Mouse (Mus musculus): Measurements from ENCODE around the gene Rad54l. TPM values are rescaled to one million over a fixed set of nuclear protein-coding genes. Genes with fewer than 3 reads are reported as not detected.

Rad54l gene
- polyA plus RNA-seq, 2 experiments = 15.6 to 24.4 TPM

DNA sequence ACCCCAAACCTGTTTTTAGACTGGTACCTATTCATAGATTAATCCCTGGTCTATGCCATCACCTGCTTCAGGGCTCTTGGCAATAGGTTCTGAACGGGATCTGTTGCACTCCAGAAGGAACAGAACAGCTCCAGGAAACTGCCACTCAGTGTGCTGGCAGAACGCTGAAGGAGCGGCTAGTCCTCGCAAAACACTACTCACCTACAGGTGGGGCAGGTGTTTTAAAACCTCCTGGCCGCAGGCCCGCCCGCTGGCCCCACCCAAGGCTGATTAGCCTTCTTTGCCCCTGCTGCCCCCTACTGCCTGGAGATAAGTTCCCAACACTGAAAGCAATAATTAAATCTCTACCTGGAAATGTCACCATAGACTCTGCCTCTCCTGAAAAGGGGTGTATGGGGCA, 43.9 kb upstream of the Rad54l start, which contains the start of gene Tspan1:
Gene Tspan1 (minus strand): TSS at position 198 of the 400 bp plus-strand sequence.
- ATAC-seq (ENCODE audit: insufficient read depth) = no peak
- no peak for DNase-seq (ENCODE audit: low read depth in 3 of 3, low spot score in 3 of 3)
- Histone ChIP-seq H3K4me1 (replicated peaks; ENCODE audit: control insufficient read depth in 2 of 2, insufficient read depth in 2 of 2, low read length in 1 of 2) (0 out of 4 replicates have a peak, but pooled peaks cover 0 to under 1% of the 10 kb centered on the region in 2 experiments), H3K4me2 (ENCODE audit: low read depth) (no peak within 1 kb of the TSS), H3K36me3 (replicated peaks; ENCODE audit: control insufficient read depth, insufficient read depth, low read depth) (no peaks in the 10 kb centered on the region), H3K9me3 (ENCODE audit: control insufficient read depth, low read length) (no peaks in the 10 kb centered on the region), H3K4me3 (ENCODE audit: insufficient read depth in 1 of 2, low read depth in 2 of 2, low read length in 2 of 2) (no peak within 1 kb of the TSS), H3K27ac (no peak within 1 kb of the TSS), H3K9ac (replicated peaks) (no peak within 1 kb of the TSS), H3K27me3 (ENCODE audit: control insufficient read depth, insufficient read depth, low read length) (no peaks in the 10 kb centered on the region)
- TF ChIP-seq EP300 (IDR thresholded peaks at IDR 0.05; ENCODE audit: low read depth) (no peak), CTCF (IDR thresholded peaks at IDR 0.05; ENCODE audit: low read depth) (peak; percentile 42)
- 22% methylated on average over 7 of the region's 7 CpGs for WGBS (ENCODE audit: insufficient replicate concordance)

DNA sequence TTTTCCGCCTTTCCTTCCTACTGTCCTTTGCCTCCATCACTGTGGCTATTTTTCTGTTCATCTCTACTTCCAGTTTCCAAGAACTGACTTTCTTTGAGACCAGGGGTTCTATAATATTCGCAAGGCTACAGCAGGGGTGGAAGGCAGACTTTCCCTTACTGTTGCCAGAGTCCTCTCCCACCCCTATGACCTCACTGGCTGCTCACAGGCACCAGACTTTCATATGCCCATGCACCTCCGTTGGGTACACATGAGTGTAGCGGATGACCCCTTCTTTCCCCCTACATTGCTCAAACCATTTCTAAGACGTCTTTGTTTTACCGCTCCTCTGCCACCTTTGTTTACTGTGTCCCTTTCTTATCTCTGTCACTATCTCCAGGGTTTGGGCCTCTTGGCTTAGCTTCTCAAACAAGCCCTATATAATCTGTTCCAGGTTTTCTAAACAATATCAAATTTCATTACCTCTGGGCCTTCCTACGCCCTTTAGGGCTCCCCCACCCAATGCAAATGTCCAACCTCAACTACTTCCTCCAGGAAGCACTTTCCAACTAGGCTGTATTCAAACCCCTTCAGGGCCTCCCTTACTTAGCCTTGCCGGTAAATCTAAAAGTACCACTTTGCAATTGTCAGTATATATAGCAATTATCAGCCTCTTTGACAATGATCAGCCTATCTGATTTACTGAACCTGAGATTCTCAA, 42.4 kb upstream of the Rad54l start:
- Histone ChIP-seq H3K4me3 (ENCODE audit: insufficient read depth in 1 of 2, low read depth in 2 of 2, low read length in 2 of 2) (no peak overlapping the region), H3K27ac (no peak overlapping the region), H3K36me3 (replicated peaks; ENCODE audit: control insufficient read depth, insufficient read depth, low read depth) (no peaks in the 10 kb centered on the region), H3K9ac (replicated peaks) (no peak overlapping the region), H3K27me3 (ENCODE audit: control insufficient read depth, insufficient read depth, low read length) (no peaks in the 10 kb centered on the region), H3K4me2 (ENCODE audit: low read depth) (no peak overlapping the region), H3K9me3 (ENCODE audit: control insufficient read depth, low read length) (no peaks in the 10 kb centered on the region), H3K4me1 (replicated peaks; ENCODE audit: control insufficient read depth in 2 of 2, insufficient read depth in 2 of 2, low read length in 1 of 2) (peaks cover 0 to 3% of the 10 kb centered on the region in 2 experiments; a peak in 2 of 4 replicates)
- WGBS (ENCODE audit: insufficient replicate concordance) = 44% methylated on average over 8 of the region's 8 CpGs
- ATAC-seq (ENCODE audit: insufficient read depth) (no peak), DNase-seq (ENCODE audit: low read depth in 3 of 3, low spot score in 3 of 3) (no peak)
- TF ChIP-seq CTCF (IDR thresholded peaks at IDR 0.05; ENCODE audit: low read depth) (no peak), EP300 (IDR thresholded peaks at IDR 0.05; ENCODE audit: low read depth) (no peak)

DNA sequence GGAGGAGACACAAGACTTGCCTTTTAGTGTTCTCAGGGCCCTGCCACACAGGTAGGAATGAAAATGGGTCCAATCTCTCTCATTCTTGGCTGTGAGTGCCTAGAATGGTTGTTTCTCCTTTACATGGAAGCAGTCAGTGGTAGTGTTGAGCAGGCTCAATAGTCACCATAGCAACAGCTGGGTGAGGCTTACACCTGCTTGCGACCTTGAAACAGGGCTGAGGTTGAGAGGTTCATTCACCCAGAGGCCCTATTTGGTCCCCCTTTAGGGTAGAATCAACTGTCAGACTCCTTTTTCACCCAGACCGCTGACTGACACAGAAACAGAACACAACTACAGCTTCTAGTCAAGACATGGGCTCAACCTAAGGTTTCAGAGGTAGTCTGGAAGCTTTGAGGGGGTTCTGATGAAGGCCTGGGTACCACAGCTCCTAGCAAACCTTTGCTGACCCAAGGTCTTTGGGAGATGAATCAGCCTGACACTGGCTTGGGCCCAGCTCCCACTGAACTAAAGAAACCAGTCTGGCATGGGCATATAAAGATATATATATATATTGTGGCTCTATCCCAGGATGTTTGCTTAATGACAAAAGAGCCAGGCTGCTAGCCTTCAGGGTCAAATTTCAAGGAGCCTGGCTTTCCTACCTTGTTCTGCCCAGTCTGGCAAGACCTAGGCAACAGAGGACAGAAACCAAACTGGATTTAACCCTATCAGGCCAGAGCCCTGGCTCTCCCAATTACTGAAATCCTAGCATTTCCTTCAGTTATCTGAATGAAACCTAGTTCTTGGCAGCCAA, 41.5 kb upstream of the Rad54l start:
- H3K27ac ChIP-seq = no peak overlapping the region

GRCm38 (mm10) chr4:116162142-116162541, 38.7 kb upstream of the Rad54l start:
- H3K9ac ChIP-seq (replicated peaks) = no peak overlapping the region
- no peak overlapping the region for H3K4me3 ChIP-seq (ENCODE audit: insufficient read depth in 1 of 2, low read depth in 2 of 2, low read length in 2 of 2)
- peaks cover 0 to 3% of the 10 kb centered on the region in 2 experiments; a peak in 2 of 4 replicates for H3K4me1 ChIP-seq (replicated peaks; ENCODE audit: control insufficient read depth in 2 of 2, insufficient read depth in 2 of 2, low read length in 1 of 2)
- no peak for ATAC-seq (ENCODE audit: insufficient read depth)
- no peak overlapping the region for H3K27ac ChIP-seq
- H3K9me3 ChIP-seq (ENCODE audit: control insufficient read depth, low read length) = no peaks in the 10 kb centered on the region
- no peaks in the 10 kb centered on the region for H3K27me3 ChIP-seq (ENCODE audit: control insufficient read depth, insufficient read depth, low read length)
- peaks cover 7% of the 10 kb centered on the region for H3K36me3 ChIP-seq (replicated peaks; ENCODE audit: control insufficient read depth, insufficient read depth, low read depth)
- no peak overlapping the region for H3K4me2 ChIP-seq (ENCODE audit: low read depth)
- no peak for DNase-seq (ENCODE audit: low read depth in 3 of 3, low spot score in 3 of 3)
- TF ChIP-seq CTCF (IDR thresholded peaks at IDR 0.05; ENCODE audit: low read depth) (no peak), EP300 (IDR thresholded peaks at IDR 0.05; ENCODE audit: low read depth) (no peak)
- 54% methylated on average over 4 of the region's 4 CpGs for WGBS (ENCODE audit: insufficient replicate concordance)

More for the DNA sequence above, 41.5 kb upstream of the Rad54l start:
- Histone ChIP-seq H3K9ac (replicated peaks) (no peak overlapping the region), H3K36me3 (replicated peaks; ENCODE audit: control insufficient read depth, insufficient read depth, low read depth) (no peaks in the 10 kb centered on the region), H3K4me2 (ENCODE audit: low read depth) (no peak overlapping the region), H3K4me1 (replicated peaks; ENCODE audit: control insufficient read depth in 2 of 2, insufficient read depth in 2 of 2, low read length in 1 of 2) (peaks cover 0 to 3% of the 10 kb centered on the region in 2 experiments; a peak in 2 of 4 replicates), H3K9me3 (ENCODE audit: control insufficient read depth, low read length) (no peaks in the 10 kb centered on the region), H3K4me3 (ENCODE audit: insufficient read depth in 1 of 2, low read depth in 2 of 2, low read length in 2 of 2) (no peak overlapping the region), H3K27me3 (ENCODE audit: control insufficient read depth, insufficient read depth, low read length) (no peaks in the 10 kb centered on the region)
- TF ChIP-seq EP300 (IDR thresholded peaks at IDR 0.05; ENCODE audit: low read depth) (no peak), CTCF (IDR thresholded peaks at IDR 0.05; ENCODE audit: low read depth) (no peak)
- whole genome bisulfite sequencing (ENCODE audit: insufficient replicate concordance) = 60% methylated on average over 2 of the region's 2 CpGs
- no peak for DNase-seq (ENCODE audit: low read depth in 3 of 3, low spot score in 3 of 3)
- ATAC-seq (ENCODE audit: insufficient read depth) = no peak

DNA sequence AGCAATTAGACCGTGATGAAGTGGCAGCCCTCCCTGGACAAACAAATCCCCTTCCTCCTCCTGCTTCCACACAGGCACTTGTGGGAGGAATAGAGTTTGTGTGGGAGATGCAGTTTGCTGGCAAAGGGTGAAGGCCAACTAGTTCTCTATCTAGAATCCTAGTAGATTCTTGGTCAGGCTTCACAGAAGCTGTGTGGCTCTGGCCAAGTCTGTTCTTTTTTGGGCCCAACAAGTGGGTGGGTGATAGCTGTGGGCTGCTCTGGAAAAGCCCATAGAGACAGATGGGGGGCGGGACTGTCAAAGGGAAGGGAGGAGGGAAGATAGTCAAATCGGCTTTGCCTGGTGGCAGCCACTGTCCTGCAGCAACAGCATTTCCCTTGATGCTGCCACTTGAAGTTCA, 37.3 kb upstream of the Rad54l start:
- Histone ChIP-seq H3K4me2 (ENCODE audit: low read depth) (no peak overlapping the region), H3K27ac (no peak overlapping the region), H3K36me3 (replicated peaks; ENCODE audit: control insufficient read depth, insufficient read depth, low read depth) (peaks cover 12% of the 10 kb centered on the region), H3K27me3 (ENCODE audit: control insufficient read depth, insufficient read depth, low read length) (no peaks in the 10 kb centered on the region), H3K9ac (replicated peaks) (no peak overlapping the region), H3K4me1 (replicated peaks; ENCODE audit: control insufficient read depth in 2 of 2, insufficient read depth in 2 of 2, low read length in 1 of 2) (peaks cover 0 to 3% of the 10 kb centered on the region in 2 experiments; a peak in 2 of 4 replicates), H3K4me3 (ENCODE audit: insufficient read depth in 1 of 2, low read depth in 2 of 2, low read length in 2 of 2) (no peak overlapping the region), H3K9me3 (ENCODE audit: control insufficient read depth, low read length) (no peaks in the 10 kb centered on the region)
- ATAC-seq (ENCODE audit: insufficient read depth) (no peak), DNase-seq (ENCODE audit: low read depth in 3 of 3, low spot score in 3 of 3) (no peak)
- 60% methylated on average over 3 of the region's 3 CpGs for WGBS (ENCODE audit: insufficient replicate concordance)
- no peak for TF ChIP-seq EP300 (IDR thresholded peaks at IDR 0.05; ENCODE audit: low read depth)
- no peak for TF ChIP-seq CTCF (IDR thresholded peaks at IDR 0.05; ENCODE audit: low read depth)
